Mouse (Mus musculus): ENCODE measurements around the gene Hspb8.

DNA sequence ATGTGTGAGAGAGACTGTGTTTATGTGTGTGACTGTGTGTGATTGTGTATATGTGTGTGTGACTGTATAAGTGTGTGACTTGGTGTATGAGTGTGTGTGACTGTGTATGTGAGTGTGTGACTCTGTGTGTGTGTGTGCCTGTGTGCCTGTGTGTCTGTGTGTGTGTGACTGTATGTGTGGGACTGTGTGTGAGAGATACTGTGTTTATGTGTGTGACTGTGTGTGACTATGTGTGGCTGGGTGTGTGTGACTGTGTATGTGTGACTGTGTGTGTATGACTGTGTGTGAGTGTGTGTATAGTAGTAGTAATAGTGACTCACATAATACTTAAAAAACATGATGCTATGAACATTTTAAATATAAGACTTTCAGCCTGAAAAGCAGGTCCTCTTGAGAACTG is 13.5 kb upstream of the Hspb8 start:
- TF ChIP-seq EP300 (optimal IDR thresholded peaks at IDR 0.05): no peak
- TF ChIP-seq CTCF (IDR thresholded peaks at IDR 0.05; ENCODE audit: low read depth): no peak
